Mouse (Mus musculus) urinary bladder, adult 18-20 months (tissue): ENCODE data around the gene Utp11.
A peak's percentile ranks its signal among the peaks of the same experiment; 100 is the strongest.
"Not testable (repeated sequence)": the region's sequence is repeated elsewhere in the genome, so short reads cannot be mapped to it uniquely, and the experiment has no call there.

Source experiments
- DNase-seq, 2 experiments: peaks; one replicate each; pipeline ENCODE4 v3.0.0; 2022; ENCODE audit warnings: low spot score in 2 of 2, mixed read lengths in 2 of 2

Utp11 gene

GRCm38 (mm10) chr4:124693135-124693894 is at the start of gene Utp11:
Gene Utp11, minus strand, starts transcription at chr4:124693600.
- DNase-seq = peak; percentile 78 to 81

- no peak for DNase-seq
Measured at GRCm38 (mm10) chr4:124742839-124743238, 49.4 kb upstream of the Utp11 start.

GRCm38 (mm10) chr4:124741376-124742343 is 48.3 kb upstream of the Utp11 start, which contains the start of gene Inpp5b:
Gene Inpp5b, plus strand, starts transcription at chr4:124741850.
- peak; percentile 73 to 75 for DNase-seq

GRCm38 (mm10) chr4:124738783-124739182 is 45.4 kb upstream of the Utp11 start:
- no peak for DNase-seq

- DNase-seq = no peak
Measured at GRCm38 (mm10) chr4:124738013-124738412, 44.6 kb upstream of the Utp11 start.

- DNase-seq = no peak
Measured at GRCm38 (mm10) chr4:124737486-124737885, 44.1 kb upstream of the Utp11 start.

GRCm38 (mm10) chr4:124736952-124737351 is 43.6 kb upstream of the Utp11 start:
- no peak for DNase-seq

GRCm38 (mm10) chr4:124726121-124726520 is 32.7 kb upstream of the Utp11 start:
- DNase-seq = no peak

GRCm38 (mm10) chr4:124719101-124719500 is 25.7 kb upstream of the Utp11 start:
- DNase-seq = no peak

GRCm38 (mm10) chr4:124714545-124715481 is 21.4 kb upstream of the Utp11 start, which contains the start of gene Sf3a3:
Gene Sf3a3, plus strand, starts transcription at chr4:124714776.
- DNase-seq = peak; percentile 92 to 94

GRCm38 (mm10) chr4:124713850-124714249 is 20.4 kb upstream of the Utp11 start:
- DNase-seq = not testable (repeated sequence)

- no peak for DNase-seq
Measured at GRCm38 (mm10) chr4:124712618-124713017, 19.2 kb upstream of the Utp11 start.

GRCm38 (mm10) chr4:124710776-124711291 is 17.4 kb upstream of the Utp11 start:
- no peak for DNase-seq

GRCm38 (mm10) chr4:124709961-124710446 is 16.6 kb upstream of the Utp11 start:
- no peak for DNase-seq

GRCm38 (mm10) chr4:124708518-124709477 is 15.4 kb upstream of the Utp11 start:
- peak; percentile 80 to 89 for DNase-seq

- DNase-seq = not testable (repeated sequence)
Measured at GRCm38 (mm10) chr4:124708200-124708517, 14.8 kb upstream of the Utp11 start.

- DNase-seq = not testable (repeated sequence)
Measured at GRCm38 (mm10) chr4:124707381-124708199, 14.2 kb upstream of the Utp11 start.

GRCm38 (mm10) chr4:124705661-124706269 is 12.4 kb upstream of the Utp11 start:
- no peak for DNase-seq
